Mouse (Mus musculus): ENCODE results near the gene Sox21.

DNA sequence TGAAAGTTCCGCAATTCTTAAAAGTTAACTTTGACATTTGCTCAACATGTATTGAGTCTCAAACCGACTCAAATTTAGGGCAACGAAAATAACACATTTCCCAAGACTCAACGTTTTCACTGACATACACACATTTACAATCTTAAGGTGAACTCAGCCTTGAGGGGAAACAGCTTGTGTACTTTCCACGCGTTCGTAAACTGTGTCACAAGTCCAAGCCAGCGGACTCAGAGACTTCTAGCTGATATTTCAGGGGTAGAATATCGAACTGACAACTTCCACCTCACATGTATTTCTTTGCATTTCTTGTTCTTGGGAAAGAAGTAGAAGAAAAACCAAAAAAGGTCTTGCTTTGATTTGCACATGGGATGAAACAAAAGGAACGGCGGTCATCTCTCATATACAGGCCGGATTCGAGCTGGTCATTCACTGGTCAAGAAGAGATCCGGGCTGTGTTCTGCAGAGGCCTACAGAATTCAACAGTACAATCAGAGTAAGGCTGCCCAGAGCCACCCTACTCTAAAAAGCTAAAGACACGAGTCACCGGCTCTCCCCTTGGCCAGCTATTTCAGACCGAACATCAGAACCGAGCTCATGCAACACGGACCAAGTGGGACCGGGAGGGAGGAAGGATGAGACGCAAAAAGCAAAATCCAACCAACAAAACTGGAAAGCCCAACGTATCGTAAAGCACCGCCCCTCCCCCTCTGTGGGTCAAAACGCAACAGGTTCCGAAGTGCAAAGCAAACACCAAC lies 2.9 kb downstream of the Sox21 start:
- TF ChIP-seq CTCF (IDR thresholded peaks at IDR 0.05; ENCODE audit: borderline replicate concordance, insufficient read depth, low read length) (no peak), POLR2A (IDR thresholded peaks at IDR 0.05; ENCODE audit: low read depth, low read length) (no peak)
